Mouse (Mus musculus): ENCODE results near the gene Fcho1. TPM values are rescaled to one million over a fixed set of nuclear protein-coding genes. Genes with fewer than 3 reads are reported as not detected.
A peak's percentile ranks its signal among the peaks of the same experiment; 100 is the strongest.

Gene Fcho1
- polyA plus RNA-seq, 1 experiment from 2014 or later, result 3.9 TPM

DNA sequence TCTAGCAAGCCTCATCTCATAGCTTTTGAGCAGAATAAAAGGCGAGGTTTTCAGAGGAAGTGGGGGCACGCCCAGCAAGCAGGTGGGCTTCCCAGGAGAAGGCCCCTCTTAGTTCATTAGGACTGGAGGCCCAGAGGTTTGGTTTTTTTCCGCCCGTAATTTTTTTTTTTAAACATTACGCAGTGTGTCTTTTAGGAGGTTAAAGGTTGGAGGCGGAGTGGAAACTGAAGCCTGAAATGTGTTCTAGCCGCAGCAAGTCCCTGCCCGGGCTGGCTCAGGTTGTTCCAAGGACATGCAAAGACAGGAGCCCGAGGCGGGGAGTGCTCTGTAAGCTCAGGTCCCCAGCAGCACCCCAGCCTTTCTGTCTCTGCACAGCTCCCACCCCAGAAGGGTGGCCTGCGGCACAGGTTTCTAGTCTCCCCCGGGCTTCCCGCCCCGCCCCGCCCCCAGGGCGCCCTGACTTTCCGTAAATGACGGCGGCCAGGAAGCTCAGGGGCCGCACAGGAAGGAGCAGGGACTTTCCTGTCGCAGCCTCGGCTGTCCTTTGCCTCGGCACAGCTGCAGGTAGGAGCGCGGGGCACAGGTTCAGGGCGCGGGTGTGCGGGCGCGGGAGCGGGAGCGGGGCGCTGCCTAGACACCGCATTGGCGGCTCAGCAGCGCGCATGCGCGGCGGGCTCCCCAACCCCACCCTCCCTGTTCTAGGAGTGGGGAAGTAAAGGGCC, 49.3 kb downstream of the Fcho1 start, which contains the start of gene Jak3:
Gene Jak3, plus strand, starts transcription at position 277 of the 722 bp plus-strand sequence.
- H3K27me3 ChIP-seq (ENCODE audit: insufficient read depth, low read length), result peaks cover 39% of the 10 kb centered on the region
- peak within 1 kb of the TSS; percentile 59 for H3K27ac ChIP-seq (ENCODE audit: low read depth)
- no peaks in the 10 kb centered on the region for H3K36me3 ChIP-seq (ENCODE audit: insufficient read depth)
- ATAC-seq (ENCODE audit: insufficient read depth), result peak; percentile 38; the same call in 1 of the 2 replicates
- H3K4me1 ChIP-seq (ENCODE audit: insufficient read depth), result no peaks in the 10 kb centered on the region
- peak within 1 kb of the TSS; percentile 61 for H3K4me3 ChIP-seq (ENCODE audit: low read depth, low read length)
- H3K9me3 ChIP-seq (ENCODE audit: low read depth, low read length), result no peaks in the 10 kb centered on the region
- H3K9ac ChIP-seq, result peak within 1 kb of the TSS; percentile 68
- peak; percentile 74 for DNase-seq
- TF ChIP-seq CTCF (IDR thresholded peaks at IDR 0.05; ENCODE audit: low read depth), result no peak
- H3K4me2 ChIP-seq, result peak within 1 kb of the TSS; percentile 84
- WGBS, result 2% methylated on average over 40 of the region's 40 CpGs

DNA sequence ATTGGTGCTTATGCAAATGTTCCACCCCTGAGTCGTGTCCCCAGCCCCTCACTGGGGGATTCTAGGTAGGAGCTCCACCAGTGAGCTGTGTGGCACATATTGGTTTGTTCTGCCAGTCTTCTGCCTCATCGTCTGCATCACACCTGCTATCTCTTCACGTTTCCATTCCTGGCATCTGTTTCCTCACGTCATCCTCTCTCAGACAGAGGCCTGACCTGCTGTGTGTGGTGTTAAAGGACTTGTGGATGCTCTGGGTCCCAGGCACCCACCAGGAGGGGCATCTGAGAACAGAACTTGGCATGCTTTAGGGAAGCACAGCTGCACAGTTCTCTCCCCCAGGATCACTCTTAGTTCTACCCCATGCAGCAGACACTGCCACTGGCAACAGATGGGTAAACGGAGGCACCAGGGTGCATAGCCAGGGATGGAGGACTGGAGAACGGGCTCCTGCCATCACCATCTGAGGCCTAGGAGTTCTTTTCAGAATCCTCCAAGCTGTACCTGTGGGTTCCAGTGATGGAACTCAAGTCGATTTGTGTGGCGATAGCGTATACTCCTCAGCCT, 50.0 kb downstream of the Fcho1 start:
- Histone ChIP-seq H3K9me3 (ENCODE audit: low read depth, low read length) (no peaks in the 10 kb centered on the region), H3K9ac (no peak overlapping the region), H3K36me3 (ENCODE audit: insufficient read depth) (no peaks in the 10 kb centered on the region), H3K4me1 (ENCODE audit: insufficient read depth) (no peaks in the 10 kb centered on the region), H3K27ac (ENCODE audit: low read depth) (no peak overlapping the region), H3K4me2 (peak overlapping the region; percentile 84), H3K27me3 (ENCODE audit: insufficient read depth, low read length) (peaks cover 39% of the 10 kb centered on the region), H3K4me3 (ENCODE audit: low read depth, low read length) (peak overlapping the region; percentile 61)
- WGBS, result 35% methylated on average over 9 of the region's 9 CpGs
- ATAC-seq (ENCODE audit: insufficient read depth) (no peak), DNase-seq (no peak)
- TF ChIP-seq CTCF (IDR thresholded peaks at IDR 0.05; ENCODE audit: low read depth), result no peak

DNA sequence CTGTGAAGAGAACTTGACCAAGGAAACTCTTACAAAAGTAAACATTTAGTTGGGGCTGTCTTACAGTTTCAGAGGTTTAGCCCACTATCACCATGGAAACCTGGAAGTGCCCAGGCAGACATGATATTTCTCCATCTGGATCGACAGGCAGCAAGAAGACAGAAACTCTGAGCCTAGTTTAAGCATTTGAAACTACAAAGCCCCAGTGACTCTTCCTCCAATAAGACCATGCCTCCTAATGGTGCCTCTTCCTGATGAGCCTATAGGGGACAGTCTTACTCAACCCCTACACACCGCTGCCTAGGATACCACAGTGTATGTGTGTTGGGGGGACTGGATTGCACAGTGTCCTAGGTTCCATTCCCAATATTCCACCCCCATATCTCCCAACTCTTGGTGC, 51.4 kb downstream of the Fcho1 start:
- Histone ChIP-seq H3K9ac (no peak overlapping the region), H3K27me3 (ENCODE audit: insufficient read depth, low read length) (peaks cover 27% of the 10 kb centered on the region), H3K4me1 (ENCODE audit: insufficient read depth) (no peaks in the 10 kb centered on the region), H3K27ac (ENCODE audit: low read depth) (no peak overlapping the region), H3K4me3 (ENCODE audit: low read depth, low read length) (no peak overlapping the region), H3K4me2 (no peak overlapping the region), H3K9me3 (ENCODE audit: low read depth, low read length) (no peaks in the 10 kb centered on the region), H3K36me3 (ENCODE audit: insufficient read depth) (no peaks in the 10 kb centered on the region)
- no peak for TF ChIP-seq CTCF (IDR thresholded peaks at IDR 0.05; ENCODE audit: low read depth)
- no peak for ATAC-seq (ENCODE audit: insufficient read depth)
- 52% methylated on average over 2 of the region's 2 CpGs for WGBS
- DNase-seq, result no peak

DNA sequence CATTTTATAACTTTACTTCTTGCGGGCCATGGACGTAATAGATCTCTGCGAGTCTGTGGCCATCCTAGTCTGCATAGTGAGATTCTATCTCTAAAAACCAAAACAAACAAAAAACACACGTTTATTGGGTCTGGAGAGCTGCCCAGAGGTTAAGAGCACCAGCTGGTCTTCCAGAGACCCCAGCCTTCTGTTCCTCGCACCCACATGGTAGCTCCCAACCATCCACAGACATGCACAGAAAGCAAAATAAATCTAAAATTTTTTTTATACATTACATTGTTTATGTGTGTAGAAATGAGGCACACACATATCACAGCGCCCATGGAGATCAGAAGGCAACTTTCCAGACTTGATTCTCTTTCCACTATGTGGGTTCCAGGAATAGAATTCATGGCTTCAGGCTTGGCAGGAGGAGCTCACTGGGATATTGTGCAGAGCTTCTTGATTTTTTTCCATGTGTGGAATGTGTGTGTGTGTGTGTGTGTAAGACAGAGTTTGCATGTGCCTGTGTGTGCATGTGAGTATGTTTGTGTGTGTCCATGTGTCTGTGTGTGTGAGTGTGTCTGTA, 53.3 kb downstream of the Fcho1 start:
- H3K9ac ChIP-seq, result no peak overlapping the region
- no peak overlapping the region for H3K4me3 ChIP-seq (ENCODE audit: low read depth, low read length)
- H3K27ac ChIP-seq (ENCODE audit: low read depth), result no peak overlapping the region
- H3K4me1 ChIP-seq (ENCODE audit: insufficient read depth), result peaks cover 3% of the 10 kb centered on the region; the same call in 1 of the 2 replicates
- H3K27me3 ChIP-seq (ENCODE audit: insufficient read depth, low read length), result 0 out of 2 replicates have a peak, but pooled peaks cover 16% of the 10 kb centered on the region
- WGBS, result 60% methylated on average over 6 of the region's 6 CpGs
- H3K36me3 ChIP-seq (ENCODE audit: insufficient read depth), result no peaks in the 10 kb centered on the region
- no peaks in the 10 kb centered on the region for H3K9me3 ChIP-seq (ENCODE audit: low read depth, low read length)
- DNase-seq, result no peak
- no peak for ATAC-seq (ENCODE audit: insufficient read depth)
- TF ChIP-seq CTCF (IDR thresholded peaks at IDR 0.05; ENCODE audit: low read depth), result no peak
- peak overlapping the region; percentile 91 for H3K4me2 ChIP-seq

DNA sequence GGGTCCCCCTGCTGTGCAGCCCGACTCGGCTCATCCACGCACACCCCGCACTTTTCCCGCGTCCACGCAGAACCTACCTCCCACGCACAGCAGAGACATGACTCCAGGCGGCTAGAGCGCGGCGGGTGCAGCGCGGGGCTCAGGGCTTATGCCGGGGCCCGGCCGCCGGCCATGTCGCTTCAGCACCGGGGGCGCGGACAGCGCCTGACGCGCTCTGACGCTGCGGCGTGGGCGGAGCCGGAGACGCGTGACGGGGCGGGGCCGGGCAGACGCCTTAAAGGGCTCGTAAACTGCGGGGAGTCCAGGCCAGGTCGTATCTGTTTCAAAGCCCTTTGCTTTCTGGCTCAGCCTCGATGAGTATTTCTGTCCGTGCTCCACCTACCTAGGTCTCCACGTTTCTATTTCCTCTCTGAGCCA, 54.0 kb downstream of the Fcho1 start, which contains the start of gene Unc13a:
Gene Unc13a, minus strand, starts transcription at position 209 of the 417 bp plus-strand sequence.
- WGBS, result under 1% methylated on average over 42 of the region's 42 CpGs
- H3K9ac ChIP-seq, result peak within 1 kb of the TSS; percentile 7; the same call in 1 of the 2 replicates
- no peak for TF ChIP-seq CTCF (IDR thresholded peaks at IDR 0.05; ENCODE audit: low read depth)

DNA sequence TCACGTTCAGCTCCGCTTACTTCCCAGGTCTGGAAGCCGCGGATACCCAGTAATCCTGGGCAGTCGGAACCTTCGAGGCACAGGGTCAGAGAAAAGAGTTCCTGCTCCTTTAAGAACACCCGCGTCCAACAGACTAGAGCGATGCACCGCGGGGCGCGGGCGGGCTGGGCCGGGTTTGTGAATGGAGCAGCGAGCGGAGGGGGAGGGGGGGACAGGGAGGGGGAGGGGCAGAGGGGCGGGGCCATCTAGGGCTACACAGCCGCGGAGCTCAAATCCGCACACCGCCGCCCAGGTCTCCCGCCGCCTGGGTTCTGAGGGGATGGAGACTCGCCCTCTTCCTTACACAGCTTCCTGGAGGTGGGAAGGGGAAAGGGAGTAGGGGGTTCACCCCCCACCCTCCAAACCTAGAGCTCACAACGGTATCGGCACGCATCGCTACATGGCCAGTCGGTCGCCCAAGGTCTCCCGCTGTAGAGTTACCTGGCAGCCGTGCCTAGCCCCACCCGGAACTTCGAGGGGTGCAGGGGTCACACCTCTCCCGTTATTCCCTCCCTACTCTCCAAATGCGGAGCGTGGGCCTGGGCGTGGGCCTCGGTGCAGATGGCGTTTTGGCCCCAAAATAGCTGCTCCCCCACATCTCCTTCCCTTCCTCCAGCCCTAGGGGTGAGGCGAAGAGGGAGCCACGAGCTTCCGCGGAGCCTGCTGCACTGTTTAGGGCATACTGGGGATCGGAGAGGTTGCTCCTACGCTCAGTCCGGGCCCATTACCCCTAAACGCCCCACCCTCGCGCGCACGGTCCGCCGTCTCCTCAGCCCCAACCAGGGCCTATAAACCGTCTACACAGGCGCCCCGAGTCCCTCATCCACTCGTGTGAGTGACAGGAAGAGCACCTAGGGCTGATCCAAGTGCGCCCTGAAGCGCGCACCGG, 54.6 kb downstream of the Fcho1 start:
- no peak overlapping the region for H3K9ac ChIP-seq
- DNase-seq, result peak; percentile 68
- H3K4me2 ChIP-seq, result peak overlapping the region; percentile 91
- no peaks in the 10 kb centered on the region for H3K9me3 ChIP-seq (ENCODE audit: low read depth, low read length)
- peak overlapping the region; percentile 38 for H3K4me3 ChIP-seq (ENCODE audit: low read depth, low read length)
- no peak overlapping the region for H3K27ac ChIP-seq (ENCODE audit: low read depth)
- under 1% methylated on average over 61 of the region's 64 CpGs for WGBS
- 0 out of 2 replicates have a peak, but pooled peaks cover 16% of the 10 kb centered on the region for H3K27me3 ChIP-seq (ENCODE audit: insufficient read depth, low read length)
- no peaks in the 10 kb centered on the region for H3K36me3 ChIP-seq (ENCODE audit: insufficient read depth)
- ATAC-seq (ENCODE audit: insufficient read depth), result peak; percentile 48
- peaks cover 3% of the 10 kb centered on the region; the same call in 1 of the 2 replicates for H3K4me1 ChIP-seq (ENCODE audit: insufficient read depth)
- no peak for TF ChIP-seq CTCF (IDR thresholded peaks at IDR 0.05; ENCODE audit: low read depth)

More for the DNA sequence above, 54.0 kb downstream of the Fcho1 start, which contains the start of gene Unc13a:
- H3K4me1 ChIP-seq (ENCODE audit: insufficient read depth), result peaks cover 3% of the 10 kb centered on the region; the same call in 1 of the 2 replicates
- no peaks in the 10 kb centered on the region for H3K36me3 ChIP-seq (ENCODE audit: insufficient read depth)
- H3K9me3 ChIP-seq (ENCODE audit: low read depth, low read length), result no peaks in the 10 kb centered on the region
- H3K4me3 ChIP-seq (ENCODE audit: low read depth, low read length), result peak within 1 kb of the TSS; percentile 38
- no peak within 1 kb of the TSS for H3K27ac ChIP-seq (ENCODE audit: low read depth)
- DNase-seq, result peak; percentile 95
- 0 out of 2 replicates have a peak, but pooled peaks cover 16% of the 10 kb centered on the region for H3K27me3 ChIP-seq (ENCODE audit: insufficient read depth, low read length)
- peak within 1 kb of the TSS; percentile 91 for H3K4me2 ChIP-seq
- peak; percentile 75 for ATAC-seq (ENCODE audit: insufficient read depth)

All from lung, embryonic 14.5 days (tissue).